Mouse (Mus musculus) T-helper 2 cell (primary cell): Measurements from ENCODE around the gene Klhl3.

ENCODE experiments used
- in situ Hi-C: fragments of 300-600 bp; cut with MboI, MseI; formaldehyde crosslinking; loops from one replicate; pipeline ENCODE4 v1.15.1; 2025; ENCODE audit warnings: high pct_unique_total_duplicates

Klhl3 gene

GRCm38 (mm10) chr13:58126126-58126525 lies 12.7 kb upstream of the Klhl3 start:
- in situ Hi-C loops = no loop called here

GRCm38 (mm10) chr13:58124989-58125388 lies 11.6 kb upstream of the Klhl3 start:
- in situ Hi-C loops = no loop called here

- in situ Hi-C loops = no loop called here
Observed at GRCm38 (mm10) chr13:58124278-58124677, 10.9 kb upstream of the Klhl3 start.

GRCm38 (mm10) chr13:58123381-58123780 lies 10.0 kb upstream of the Klhl3 start:
- in situ Hi-C loops = no loop called here

GRCm38 (mm10) chr13:58122786-58123297 lies 9.4 kb upstream of the Klhl3 start:
- in situ Hi-C loops = no loop called here

GRCm38 (mm10) chr13:58117318-58118017 lies 4.1 kb upstream of the Klhl3 start:
- in situ Hi-C loops = loop anchor here (5.0 kb wide), 1 partner anchor 95 kb away; no protein-coding TSS in a partner anchor

GRCm38 (mm10) chr13:58116801-58117200 lies 3.4 kb upstream of the Klhl3 start:
- in situ Hi-C loops = loop anchor here (5.0 kb wide), 1 partner anchor 96 kb away; no protein-coding TSS in a partner anchor

- in situ Hi-C loops = loop anchor here (5.0 kb wide), 1 partner anchor 97 kb away; no protein-coding TSS in a partner anchor
Observed at GRCm38 (mm10) chr13:58115227-58115626, 1.8 kb upstream of the Klhl3 start.

- in situ Hi-C loops = no loop called here
Observed at GRCm38 (mm10) chr13:58112601-58113041, 771 bp downstream of the Klhl3 start.

GRCm38 (mm10) chr13:58112191-58112590 lies 1.2 kb downstream of the Klhl3 start:
- in situ Hi-C loops = no loop called here

GRCm38 (mm10) chr13:58111306-58111705 lies 2.1 kb downstream of the Klhl3 start:
- in situ Hi-C loops = no loop called here

- in situ Hi-C loops = no loop called here
Observed at GRCm38 (mm10) chr13:58090643-58091042, 22.7 kb downstream of the Klhl3 start.

GRCm38 (mm10) chr13:58084396-58084795 lies 29.0 kb downstream of the Klhl3 start:
- in situ Hi-C loops = no loop called here

- in situ Hi-C loops = no loop called here
Observed at GRCm38 (mm10) chr13:58083521-58083920, 29.9 kb downstream of the Klhl3 start.

- in situ Hi-C loops = no loop called here
Observed at GRCm38 (mm10) chr13:58083048-58083447, 30.3 kb downstream of the Klhl3 start.

- in situ Hi-C loops = no loop called here
Observed at GRCm38 (mm10) chr13:58078361-58078760, 35.0 kb downstream of the Klhl3 start.

GRCm38 (mm10) chr13:58074881-58075280 lies 38.5 kb downstream of the Klhl3 start:
- in situ Hi-C loops = no loop called here

GRCm38 (mm10) chr13:58074466-58074865 lies 38.9 kb downstream of the Klhl3 start:
- in situ Hi-C loops = no loop called here

- in situ Hi-C loops = no loop called here
Observed at GRCm38 (mm10) chr13:58073254-58073882, 40.0 kb downstream of the Klhl3 start.

- in situ Hi-C loops = no loop called here
Observed at GRCm38 (mm10) chr13:58071209-58071608, 42.2 kb downstream of the Klhl3 start.

GRCm38 (mm10) chr13:58070504-58070903 lies 42.9 kb downstream of the Klhl3 start:
- in situ Hi-C loops = no loop called here

- in situ Hi-C loops = loop anchor here (10.0 kb wide), 1 partner anchor 1744 kb away; no protein-coding TSS in a partner anchor
Observed at GRCm38 (mm10) chr13:58068421-58069209, 44.8 kb downstream of the Klhl3 start.
